Mouse (Mus musculus): ENCODE results near the gene Dync1i1. TPM values are rescaled to one million over a fixed set of nuclear protein-coding genes. Genes with fewer than 3 reads are reported as not detected.

Gene Dync1i1
- polyA plus RNA-seq, 1 experiment, result 1.4 TPM

- no peaks in the 10 kb centered on the region for H3K4me1 ChIP-seq (ENCODE audit: control insufficient read depth, insufficient read depth, low read length)
- TF ChIP-seq POLR2A (IDR thresholded peaks at IDR 0.05; ENCODE audit: low read depth, low read length) (no peak), CTCF (IDR thresholded peaks at IDR 0.05; ENCODE audit: borderline replicate concordance, insufficient read depth, low read length) (no peak)
- H3K4me3 ChIP-seq (ENCODE audit: insufficient read depth, low read length), result no peak overlapping the region
- H3K27ac ChIP-seq (ENCODE audit: insufficient read depth, low read length), result no peak overlapping the region
Measured at GRCm38 (mm10) chr6:5762943-5763342, 37.5 kb downstream of the Dync1i1 start.

GRCm38 (mm10) chr6:5768576-5768975, 43.1 kb downstream of the Dync1i1 start:
- no peak overlapping the region for H3K27ac ChIP-seq (ENCODE audit: insufficient read depth, low read length)
- no peaks in the 10 kb centered on the region for H3K4me1 ChIP-seq (ENCODE audit: control insufficient read depth, insufficient read depth, low read length)
- TF ChIP-seq CTCF (IDR thresholded peaks at IDR 0.05; ENCODE audit: borderline replicate concordance, insufficient read depth, low read length) (no peak), POLR2A (IDR thresholded peaks at IDR 0.05; ENCODE audit: low read depth, low read length) (no peak)
- H3K4me3 ChIP-seq (ENCODE audit: insufficient read depth, low read length), result no peak overlapping the region

DNA sequence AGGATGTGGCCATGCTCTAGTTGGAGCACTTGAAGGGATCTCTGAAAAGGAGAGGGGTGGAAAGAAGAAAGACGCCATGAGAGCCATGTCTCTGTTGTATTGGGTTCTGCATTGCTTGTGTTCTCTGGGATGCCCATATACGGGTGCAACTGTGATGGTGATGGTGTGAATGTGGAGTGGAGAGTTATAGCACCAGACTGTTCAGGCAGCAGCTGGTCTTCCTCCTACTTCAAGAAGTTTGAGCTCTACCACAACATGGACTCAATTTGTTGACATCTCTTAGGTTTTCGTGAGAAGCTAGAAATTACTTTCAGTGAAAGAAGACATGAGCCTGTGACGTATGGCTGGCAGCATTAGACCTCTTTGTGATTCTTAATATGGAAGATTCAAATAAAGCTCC, 44.8 kb downstream of the Dync1i1 start:
- TF ChIP-seq CTCF (IDR thresholded peaks at IDR 0.05; ENCODE audit: borderline replicate concordance, insufficient read depth, low read length), result no peak
- TF ChIP-seq POLR2A (IDR thresholded peaks at IDR 0.05; ENCODE audit: low read depth, low read length), result no peak
- Histone ChIP-seq H3K4me1 (ENCODE audit: control insufficient read depth, insufficient read depth, low read length) (no peaks in the 10 kb centered on the region), H3K4me3 (ENCODE audit: insufficient read depth, low read length) (no peak overlapping the region)

GRCm38 (mm10) chr6:5775461-5775860, 50.0 kb downstream of the Dync1i1 start:
- Histone ChIP-seq H3K27ac (ENCODE audit: insufficient read depth, low read length) (no peak overlapping the region), H3K4me3 (ENCODE audit: insufficient read depth, low read length) (no peak overlapping the region), H3K4me1 (ENCODE audit: control insufficient read depth, insufficient read depth, low read length) (no peaks in the 10 kb centered on the region)
- no peak for TF ChIP-seq POLR2A (IDR thresholded peaks at IDR 0.05; ENCODE audit: low read depth, low read length)
- TF ChIP-seq CTCF (IDR thresholded peaks at IDR 0.05; ENCODE audit: borderline replicate concordance, insufficient read depth, low read length), result no peak

More for the DNA sequence above, 44.8 kb downstream of the Dync1i1 start:
- H3K27ac ChIP-seq (ENCODE audit: insufficient read depth, low read length), result no peak overlapping the region

GRCm38 (mm10) chr6:5781752-5782151, 56.3 kb downstream of the Dync1i1 start:
- H3K4me1 ChIP-seq (ENCODE audit: control insufficient read depth, insufficient read depth, low read length), result no peaks in the 10 kb centered on the region
- H3K27ac ChIP-seq (ENCODE audit: insufficient read depth, low read length), result no peak overlapping the region
- TF ChIP-seq CTCF (IDR thresholded peaks at IDR 0.05; ENCODE audit: borderline replicate concordance, insufficient read depth, low read length), result no peak
- no peak for TF ChIP-seq POLR2A (IDR thresholded peaks at IDR 0.05; ENCODE audit: low read depth, low read length)
- no peak overlapping the region for H3K4me3 ChIP-seq (ENCODE audit: insufficient read depth, low read length)

DNA sequence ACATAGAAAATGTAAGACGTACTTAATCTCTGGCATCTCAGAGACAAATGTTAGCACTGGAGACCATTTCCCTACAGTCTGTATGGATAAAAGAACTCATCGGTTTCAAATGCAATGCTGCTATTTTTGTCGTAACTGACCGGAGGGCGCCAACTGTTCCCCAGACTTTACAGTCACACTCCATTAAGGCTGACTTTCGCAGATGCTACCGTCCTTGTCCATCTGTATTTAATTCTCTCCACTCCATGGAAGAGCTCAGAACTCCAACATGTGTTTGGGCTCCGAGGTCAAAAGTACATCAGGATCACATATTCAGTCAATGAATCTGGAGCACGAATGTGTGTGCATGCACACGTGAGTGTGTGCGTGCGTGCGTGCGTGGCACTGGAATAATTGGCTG, 58.4 kb downstream of the Dync1i1 start:
- TF ChIP-seq POLR2A (IDR thresholded peaks at IDR 0.05; ENCODE audit: low read depth, low read length), result no peak
- no peak for TF ChIP-seq CTCF (IDR thresholded peaks at IDR 0.05; ENCODE audit: borderline replicate concordance, insufficient read depth, low read length)
- no peak overlapping the region for H3K27ac ChIP-seq (ENCODE audit: insufficient read depth, low read length)
- no peaks in the 10 kb centered on the region for H3K4me1 ChIP-seq (ENCODE audit: control insufficient read depth, insufficient read depth, low read length)
- H3K4me3 ChIP-seq (ENCODE audit: insufficient read depth, low read length), result no peak overlapping the region

DNA sequence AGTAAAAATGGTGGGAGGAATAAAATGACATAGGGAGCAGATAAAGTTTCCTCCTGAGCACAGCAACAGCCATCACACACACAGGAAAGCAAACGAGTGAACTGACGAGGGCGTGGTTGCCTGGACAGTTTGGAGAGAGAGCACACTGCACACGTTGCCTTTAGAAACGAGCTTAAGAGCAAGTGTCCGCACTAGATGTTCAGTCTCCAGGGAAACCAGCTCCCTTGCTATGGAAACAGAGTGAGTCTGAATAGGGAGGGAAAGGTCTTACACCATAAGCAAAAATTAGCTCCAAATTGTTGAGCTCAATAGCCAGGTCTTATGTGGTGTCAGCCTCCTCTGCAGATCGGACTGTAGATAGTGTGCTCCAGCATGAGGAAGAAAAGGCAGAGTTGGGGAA, 65.2 kb downstream of the Dync1i1 start:
- H3K4me3 ChIP-seq (ENCODE audit: insufficient read depth, low read length), result no peak overlapping the region
- H3K4me1 ChIP-seq (ENCODE audit: control insufficient read depth, insufficient read depth, low read length), result no peaks in the 10 kb centered on the region
- no peak overlapping the region for H3K27ac ChIP-seq (ENCODE audit: insufficient read depth, low read length)
- no peak for TF ChIP-seq POLR2A (IDR thresholded peaks at IDR 0.05; ENCODE audit: low read depth, low read length)
- TF ChIP-seq CTCF (IDR thresholded peaks at IDR 0.05; ENCODE audit: borderline replicate concordance, insufficient read depth, low read length), result no peak

GRCm38 (mm10) chr6:5794106-5794753, 68.8 kb downstream of the Dync1i1 start:
- Histone ChIP-seq H3K4me3 (ENCODE audit: insufficient read depth, low read length) (no peak overlapping the region), H3K27ac (ENCODE audit: insufficient read depth, low read length) (no peak overlapping the region)
- TF ChIP-seq POLR2A (IDR thresholded peaks at IDR 0.05; ENCODE audit: low read depth, low read length), result no peak
- TF ChIP-seq CTCF (IDR thresholded peaks at IDR 0.05; ENCODE audit: borderline replicate concordance, insufficient read depth, low read length), result no peak

DNA sequence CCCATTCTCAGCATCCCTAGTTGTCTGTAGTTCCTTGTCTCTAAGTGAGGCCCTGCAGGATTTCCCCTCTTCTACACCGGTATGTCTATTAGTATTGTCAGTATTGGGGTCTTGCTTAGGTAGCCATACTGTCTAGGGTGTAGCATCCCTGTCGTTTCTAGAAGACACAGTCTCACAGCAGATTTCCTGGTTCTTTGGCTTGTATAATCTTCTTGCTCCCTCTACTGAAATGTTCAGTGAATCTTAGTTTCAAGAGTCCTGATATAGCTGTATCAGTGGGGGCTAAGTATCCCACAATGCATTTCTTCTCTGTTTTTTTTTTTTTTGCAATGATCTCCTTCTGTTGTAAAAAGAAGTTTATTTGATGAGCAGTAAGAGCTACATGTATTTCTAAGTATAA, 69.9 kb downstream of the Dync1i1 start:
- no peak overlapping the region for H3K4me3 ChIP-seq (ENCODE audit: insufficient read depth, low read length)
- H3K4me1 ChIP-seq (ENCODE audit: control insufficient read depth, insufficient read depth, low read length), result no peaks in the 10 kb centered on the region
- no peak for TF ChIP-seq POLR2A (IDR thresholded peaks at IDR 0.05; ENCODE audit: low read depth, low read length)
- no peak overlapping the region for H3K27ac ChIP-seq (ENCODE audit: insufficient read depth, low read length)

More at GRCm38 (mm10) chr6:5794106-5794753, 68.8 kb downstream of the Dync1i1 start:
- no peaks in the 10 kb centered on the region for H3K4me1 ChIP-seq (ENCODE audit: control insufficient read depth, insufficient read depth, low read length)

GRCm38 (mm10) chr6:5802124-5802839, 76.8 kb downstream of the Dync1i1 start:
- no peaks in the 10 kb centered on the region for H3K4me1 ChIP-seq (ENCODE audit: control insufficient read depth, insufficient read depth, low read length)
- H3K27ac ChIP-seq (ENCODE audit: insufficient read depth, low read length), result no peak overlapping the region
- H3K4me3 ChIP-seq (ENCODE audit: insufficient read depth, low read length), result no peak overlapping the region
- TF ChIP-seq POLR2A (IDR thresholded peaks at IDR 0.05; ENCODE audit: low read depth, low read length) (no peak), CTCF (IDR thresholded peaks at IDR 0.05; ENCODE audit: borderline replicate concordance, insufficient read depth, low read length) (no peak)
